Mouse (Mus musculus): Measurements from ENCODE around the gene Lcmt1. TPM values are rescaled to one million over a fixed set of nuclear protein-coding genes. Genes with fewer than 3 reads are reported as not detected.

Lcmt1 gene
- total and polyA plus RNA-seq, 3 experiments = 26.4 to 34.8 (median 27.6) TPM

GRCm38 (mm10) chr7:123442079-123442478 lies 72.5 kb downstream of the Lcmt1 start:
- in situ Hi-C loops (cut with MboI; ENCODE audit: low pct_ligation_motif_present, low pct_unique_long_range_greater_than_20kb, low sequenced_read_pairs) (no loop called here), dilution Hi-C loops (cut with MboI; ENCODE audit: extremely low pct_ligation_motif_present, extremely low pct_unique_long_range_greater_than_20kb, low sequenced_read_pairs) (no loop called here)
- Histone ChIP-seq H3K4me3 (replicated peaks in 1 of 3; ENCODE audit: low read depth in 2 of 3, low read length in 2 of 3, poor library complexity in 1 of 3) (no peak overlapping the region), H3K9me3 (replicated peaks; ENCODE audit: low read length) (peaks cover 2% of the 10 kb centered on the region), H3K79me2 (replicated peaks; ENCODE audit: control insufficient read depth, extremely low read depth, insufficient read depth, poor library complexity, severe bottlenecking) (no peaks in the 10 kb centered on the region), H3K4me1 (ENCODE audit: control insufficient read depth in 1 of 2, insufficient read depth in 2 of 2) (no peaks in the 10 kb centered on the region), H3K36me3 (replicated peaks in 1 of 2; ENCODE audit: control insufficient read depth in 1 of 2, insufficient read depth in 1 of 2, low read length in 1 of 2) (no peaks in the 10 kb centered on the region), H3K27ac (ENCODE audit: insufficient read depth, low read depth) (no peak overlapping the region), H3K9ac (ENCODE audit: insufficient read depth, low read depth) (no peak overlapping the region), H3K4me2 (ENCODE audit: insufficient read depth, low read depth, poor library complexity, severe bottlenecking) (no peak overlapping the region), H3K27me3 (replicated peaks) (no peaks in the 10 kb centered on the region)
- DNase-seq (ENCODE audit: extremely low read depth) = no peak
- TF ChIP-seq BHLHE40 (IDR thresholded peaks at IDR 0.05; ENCODE audit: low read depth, low read length) (no peak), SIN3A (IDR thresholded peaks at IDR 0.05; ENCODE audit: low read length) (no peak), MAZ (IDR thresholded peaks at IDR 0.05; ENCODE audit: low read depth, low read length) (no peak), ELF1 (IDR thresholded peaks at IDR 0.05; ENCODE audit: low read depth, low read length) (no peak), MXI1 (IDR thresholded peaks at IDR 0.05; ENCODE audit: low read depth, low read length) (no peak), EP300 (IDR thresholded peaks at IDR 0.05; ENCODE audit: low read length) (no peak), UBTF (IDR thresholded peaks at IDR 0.05; ENCODE audit: low read depth, low read length) (no peak), SMC3 (IDR thresholded peaks at IDR 0.05; ENCODE audit: low read depth, low read length) (no peak), RCOR1 (conservative IDR thresholded peaks at IDR 0.05; ENCODE audit: low read depth, low read length) (no peak)

DNA sequence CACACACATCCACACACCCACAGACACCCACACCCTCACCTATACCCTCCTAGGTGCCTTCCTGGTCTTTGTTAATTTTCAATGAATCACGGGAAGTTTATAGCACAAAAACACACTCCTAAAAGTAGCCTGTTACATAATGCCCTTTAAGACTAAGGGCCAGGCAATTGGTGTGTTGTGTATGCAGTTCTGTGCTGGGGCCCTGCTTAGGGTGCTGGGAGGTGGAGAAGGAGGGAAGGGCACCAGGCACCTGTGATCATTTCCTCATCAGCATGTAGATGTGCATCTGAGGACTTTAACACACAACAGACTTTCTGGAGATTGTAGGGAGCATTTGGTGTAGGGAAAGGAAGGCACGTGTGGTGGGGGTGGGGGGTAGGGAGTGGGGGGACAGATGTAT lies 79.2 kb downstream of the Lcmt1 start:
- Histone ChIP-seq H3K4me3 (replicated peaks in 1 of 3; ENCODE audit: low read depth in 2 of 3, low read length in 2 of 3, poor library complexity in 1 of 3) (no peak overlapping the region), H3K4me1 (ENCODE audit: control insufficient read depth in 1 of 2, insufficient read depth in 2 of 2) (0 out of 4 replicates have a peak, but pooled peaks cover 0 to 2% of the 10 kb centered on the region in 2 experiments), H3K4me2 (ENCODE audit: insufficient read depth, low read depth, poor library complexity, severe bottlenecking) (no peak overlapping the region), H3K9me3 (replicated peaks; ENCODE audit: low read length) (no peaks in the 10 kb centered on the region), H3K79me2 (replicated peaks; ENCODE audit: control insufficient read depth, extremely low read depth, insufficient read depth, poor library complexity, severe bottlenecking) (no peaks in the 10 kb centered on the region), H3K9ac (ENCODE audit: insufficient read depth, low read depth) (no peak overlapping the region), H3K27ac (ENCODE audit: insufficient read depth, low read depth) (no peak overlapping the region), H3K27me3 (replicated peaks) (no peaks in the 10 kb centered on the region), H3K36me3 (replicated peaks in 1 of 2; ENCODE audit: control insufficient read depth in 1 of 2, insufficient read depth in 1 of 2, low read length in 1 of 2) (no peaks in the 10 kb centered on the region)
- in situ Hi-C loops (cut with MboI; ENCODE audit: low pct_ligation_motif_present, low pct_unique_long_range_greater_than_20kb, low sequenced_read_pairs) (no loop called here), dilution Hi-C loops (cut with MboI; ENCODE audit: extremely low pct_ligation_motif_present, extremely low pct_unique_long_range_greater_than_20kb, low sequenced_read_pairs) (no loop called here)
- no peak for DNase-seq (ENCODE audit: extremely low read depth)
- TF ChIP-seq ZC3H11A (IDR thresholded peaks at IDR 0.05; ENCODE audit: low read depth, low read length) = no peak
- TF ChIP-seq E2F4 (IDR thresholded peaks at IDR 0.05; ENCODE audit: insufficient replicate concordance, low read depth, low read length) = no peak
- no peak for TF ChIP-seq JUND (conservative IDR thresholded peaks at IDR 0.05; ENCODE audit: low read depth, low read length)
- no peak for TF ChIP-seq NELFE (IDR thresholded peaks at IDR 0.05; ENCODE audit: low read depth, low read length)
- TF ChIP-seq IRF4 (IDR thresholded peaks at IDR 0.05; ENCODE audit: low read depth, low read length) = no peak
- TF ChIP-seq TBP (conservative IDR thresholded peaks at IDR 0.05; ENCODE audit: low read depth, low read length) = no peak
- no peak for TF ChIP-seq JUN (IDR thresholded peaks at IDR 0.05; ENCODE audit: insufficient read depth, low read depth, low read length)
- TF ChIP-seq CHD1 (IDR thresholded peaks at IDR 0.05; ENCODE audit: low read depth, low read length) = no peak
- no peak for TF ChIP-seq ZNF384 (IDR thresholded peaks at IDR 0.05; ENCODE audit: low read depth, low read length)
- TF ChIP-seq GABPA (IDR thresholded peaks at IDR 0.05; ENCODE audit: insufficient replicate concordance, low read depth, low read length) = no peak
- no peak for TF ChIP-seq ELF1 (IDR thresholded peaks at IDR 0.05; ENCODE audit: low read depth, low read length)
- TF ChIP-seq CHD2 (IDR thresholded peaks at IDR 0.05; ENCODE audit: low read length) = no peak
- no peak for TF ChIP-seq HCFC1 (IDR thresholded peaks at IDR 0.05; ENCODE audit: low read depth, low read length)
- no peak for TF ChIP-seq USF1 (IDR thresholded peaks at IDR 0.05; ENCODE audit: low read depth, low read length)
- no peak for TF ChIP-seq ETS1 (conservative IDR thresholded peaks at IDR 0.05; ENCODE audit: low read depth, low read length)
- TF ChIP-seq PAX5 (IDR thresholded peaks at IDR 0.05; ENCODE audit: low read length) = no peak
- no peak for TF ChIP-seq MAZ (IDR thresholded peaks at IDR 0.05; ENCODE audit: low read depth, low read length)
- TF ChIP-seq NRF1 (IDR thresholded peaks at IDR 0.05; ENCODE audit: low read depth, low read length) = no peak
- no peak for TF ChIP-seq MXI1 (IDR thresholded peaks at IDR 0.05; ENCODE audit: low read depth, low read length)
- TF ChIP-seq KAT2A (IDR thresholded peaks at IDR 0.05; ENCODE audit: insufficient replicate concordance, low read length) = no peak
